Mouse (Mus musculus): ENCODE data around the gene 1810010D01Rik. TPM values are rescaled to one million over a fixed set of nuclear protein-coding genes. Genes with fewer than 3 reads are reported as not detected.
A peak's percentile ranks its signal among the peaks of the same experiment; 100 is the strongest.

Gene 1810010D01Rik
- 0.60 TPM in 1 of 2 replicates, not detected in the other for polyA plus RNA-seq (2015; fragmentation: Nextera tagmentation; extraction: Ambion mirVana)

- no peak within 1 kb of the TSS for H3K4me2 ChIP-seq (replicated peaks)
- no peak for ATAC-seq (ENCODE audit: low FRiP score, low read depth)
- H3K4me3 ChIP-seq: no peak within 1 kb of the TSS
- no peaks in the 10 kb centered on the region for H3K36me3 ChIP-seq
- peak within 1 kb of the TSS; percentile 96 for H3K27ac ChIP-seq
- 84% methylated on average over 4 of the region's 4 CpGs for WGBS
- no peak within 1 kb of the TSS; the same call in 1 of the 2 replicates for H3K9ac ChIP-seq
- no peaks in the 10 kb centered on the region for H3K9me3 ChIP-seq
- H3K4me1 ChIP-seq: peaks cover 59% of the 10 kb centered on the region
- H3K27me3 ChIP-seq: no peaks in the 10 kb centered on the region
Measured at GRCm38 (mm10) chr7:145208006-145208405, at the start of gene 1810010D01Rik. 1810010D01Rik (minus strand) TSS chr7:145208119.

- Histone ChIP-seq H3K9me3 (no peaks in the 10 kb centered on the region), H3K27me3 (no peaks in the 10 kb centered on the region), H3K4me2 (replicated peaks) (no peak overlapping the region), H3K27ac (no peak overlapping the region), H3K9ac (no peak overlapping the region), H3K4me3 (no peak overlapping the region), H3K4me1 (peaks cover 4% of the 10 kb centered on the region), H3K36me3 (peaks cover 66% of the 10 kb centered on the region)
- 96% methylated on average over 1 of the region's 1 CpGs for WGBS
- no peak for ATAC-seq (ENCODE audit: low FRiP score, low read depth)
Measured at GRCm38 (mm10) chr7:145256092-145256491, 48.2 kb upstream of the 1810010D01Rik start.

- Histone ChIP-seq H3K9ac (no peak overlapping the region), H3K4me1 (peaks cover 4% of the 10 kb centered on the region), H3K4me3 (no peak overlapping the region), H3K36me3 (peaks cover 47% of the 10 kb centered on the region), H3K27ac (no peak overlapping the region), H3K4me2 (replicated peaks) (no peak overlapping the region), H3K9me3 (no peaks in the 10 kb centered on the region), H3K27me3 (no peaks in the 10 kb centered on the region)
- 53% methylated on average over 3 of the region's 3 CpGs for WGBS
- ATAC-seq (ENCODE audit: low FRiP score, low read depth): no peak
Measured at GRCm38 (mm10) chr7:145253986-145254630, 46.2 kb upstream of the 1810010D01Rik start.

GRCm38 (mm10) chr7:145252715-145253476 is 45.0 kb upstream of the 1810010D01Rik start:
- H3K27ac ChIP-seq: no peak overlapping the region

GRCm38 (mm10) chr7:145250225-145250624 is 42.3 kb upstream of the 1810010D01Rik start:
- Histone ChIP-seq H3K9ac (no peak overlapping the region), H3K27me3 (no peaks in the 10 kb centered on the region), H3K36me3 (peaks cover 12% of the 10 kb centered on the region), H3K9me3 (no peaks in the 10 kb centered on the region), H3K4me1 (peaks cover 4% of the 10 kb centered on the region), H3K4me3 (no peak overlapping the region), H3K27ac (no peak overlapping the region), H3K4me2 (replicated peaks) (no peak overlapping the region)
- ATAC-seq (ENCODE audit: low FRiP score, low read depth): no peak
- WGBS: 59% methylated on average over 9 of the region's 9 CpGs

More at GRCm38 (mm10) chr7:145252715-145253476, 45.0 kb upstream of the 1810010D01Rik start:
- no peaks in the 10 kb centered on the region for H3K27me3 ChIP-seq
- no peak overlapping the region for H3K4me2 ChIP-seq (replicated peaks)
- ATAC-seq (ENCODE audit: low FRiP score, low read depth): peak; percentile 71; the same call in 1 of the 2 replicates
- H3K4me3 ChIP-seq: no peak overlapping the region
- peaks cover 36% of the 10 kb centered on the region for H3K36me3 ChIP-seq
- H3K9me3 ChIP-seq: no peaks in the 10 kb centered on the region
- 26% methylated on average over 8 of the region's 8 CpGs for WGBS
- peak overlapping the region; percentile 43; the same call in 1 of the 2 replicates for H3K9ac ChIP-seq
- H3K4me1 ChIP-seq: peaks cover 4% of the 10 kb centered on the region

GRCm38 (mm10) chr7:145248911-145249310 is 41.0 kb upstream of the 1810010D01Rik start:
- Histone ChIP-seq H3K36me3 (no peaks in the 10 kb centered on the region), H3K9ac (no peak overlapping the region), H3K27me3 (no peaks in the 10 kb centered on the region), H3K4me2 (replicated peaks) (no peak overlapping the region), H3K4me3 (no peak overlapping the region), H3K27ac (no peak overlapping the region), H3K9me3 (no peaks in the 10 kb centered on the region), H3K4me1 (peaks cover 4% of the 10 kb centered on the region)
- 90% methylated on average over 2 of the region's 2 CpGs for WGBS
- ATAC-seq (ENCODE audit: low FRiP score, low read depth): no peak

- no peak overlapping the region for H3K27ac ChIP-seq
- H3K4me3 ChIP-seq: no peak overlapping the region
- no peaks in the 10 kb centered on the region for H3K36me3 ChIP-seq
- H3K27me3 ChIP-seq: no peaks in the 10 kb centered on the region
- H3K9ac ChIP-seq: no peak overlapping the region
- peaks cover 16% of the 10 kb centered on the region for H3K4me1 ChIP-seq
- 11% methylated on average over 9 of the region's 9 CpGs for WGBS
- no peak overlapping the region for H3K4me2 ChIP-seq (replicated peaks)
- no peaks in the 10 kb centered on the region for H3K9me3 ChIP-seq
- peak; percentile 74 for ATAC-seq (ENCODE audit: low FRiP score, low read depth)
Measured at GRCm38 (mm10) chr7:145242851-145243712, 35.2 kb upstream of the 1810010D01Rik start.

- no peak for ATAC-seq (ENCODE audit: low FRiP score, low read depth)
- Histone ChIP-seq H3K36me3 (no peaks in the 10 kb centered on the region), H3K27ac (no peak overlapping the region), H3K4me3 (no peak overlapping the region), H3K4me1 (peaks cover 16% of the 10 kb centered on the region), H3K4me2 (replicated peaks) (no peak overlapping the region), H3K27me3 (no peaks in the 10 kb centered on the region), H3K9ac (no peak overlapping the region), H3K9me3 (no peaks in the 10 kb centered on the region)
- 76% methylated on average over 9 of the region's 9 CpGs for WGBS
Measured at GRCm38 (mm10) chr7:145242028-145242427, 34.1 kb upstream of the 1810010D01Rik start.

GRCm38 (mm10) chr7:145240929-145241328 is 33.0 kb upstream of the 1810010D01Rik start:
- no peak overlapping the region for H3K4me3 ChIP-seq
- WGBS: 75% methylated on average over 4 of the region's 4 CpGs
- H3K27ac ChIP-seq: no peak overlapping the region
- no peaks in the 10 kb centered on the region for H3K27me3 ChIP-seq
- no peak overlapping the region for H3K4me2 ChIP-seq (replicated peaks)
- H3K36me3 ChIP-seq: no peaks in the 10 kb centered on the region
- H3K9ac ChIP-seq: no peak overlapping the region
- no peaks in the 10 kb centered on the region for H3K9me3 ChIP-seq
- H3K4me1 ChIP-seq: peaks cover 16% of the 10 kb centered on the region
- no peak for ATAC-seq (ENCODE audit: low FRiP score, low read depth)

GRCm38 (mm10) chr7:145239736-145240505 is 32.0 kb upstream of the 1810010D01Rik start:
- Histone ChIP-seq H3K4me3 (no peak overlapping the region), H3K9ac (no peak overlapping the region; the same call in 1 of the 2 replicates), H3K27me3 (no peaks in the 10 kb centered on the region), H3K9me3 (no peaks in the 10 kb centered on the region), H3K27ac (no peak overlapping the region), H3K4me2 (replicated peaks) (no peak overlapping the region), H3K4me1 (peaks cover 16% of the 10 kb centered on the region), H3K36me3 (no peaks in the 10 kb centered on the region)
- ATAC-seq (ENCODE audit: low FRiP score, low read depth): no peak
- 56% methylated on average over 8 of the region's 8 CpGs for WGBS

GRCm38 (mm10) chr7:145239145-145239544 is 31.2 kb upstream of the 1810010D01Rik start:
- Histone ChIP-seq H3K27ac (no peak overlapping the region), H3K4me1 (peaks cover 16% of the 10 kb centered on the region), H3K4me2 (replicated peaks) (no peak overlapping the region), H3K9ac (no peak overlapping the region), H3K4me3 (no peak overlapping the region), H3K27me3 (no peaks in the 10 kb centered on the region), H3K9me3 (no peaks in the 10 kb centered on the region), H3K36me3 (no peaks in the 10 kb centered on the region)
- WGBS: 59% methylated on average over 6 of the region's 6 CpGs
- ATAC-seq (ENCODE audit: low FRiP score, low read depth): no peak

Measured in limb, embryonic 13.5 days (tissue).